Mouse (Mus musculus): ENCODE data around the gene Klhdc7a.
"Not testable (repeated sequence)": the region's sequence is repeated elsewhere in the genome, so short reads cannot be mapped to it uniquely, and the experiment has no call there.

DNA sequence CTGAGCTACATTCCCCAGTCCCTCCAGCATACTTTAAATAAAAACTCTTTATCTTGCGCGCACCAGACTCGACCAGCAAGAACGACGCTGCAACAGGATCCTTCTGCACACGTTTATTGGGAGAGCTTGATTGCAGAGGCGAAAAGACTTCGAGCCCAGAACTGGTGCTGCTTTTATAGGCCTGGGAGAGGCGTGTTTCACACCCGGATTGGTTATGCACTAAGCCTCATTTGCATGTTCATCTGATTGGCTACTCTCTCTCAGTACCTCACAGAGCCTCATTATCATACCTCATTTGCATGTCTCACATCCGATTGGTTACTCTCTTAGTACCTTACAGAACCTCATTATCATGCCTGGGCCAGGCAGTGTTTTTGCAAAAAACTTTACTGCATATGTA is 6.5 kb downstream of the Klhdc7a start:
- not testable (repeated sequence) for TF ChIP-seq CTCF (IDR thresholded peaks at IDR 0.05; ENCODE audit: control insufficient read depth, insufficient read depth, insufficient read length); USF1 (IDR thresholded peaks at IDR 0.05; ENCODE audit: low read depth); MAX (IDR thresholded peaks at IDR 0.05); MYOD1 (IDR thresholded peaks at IDR 0.05; ENCODE audit: control insufficient read depth, insufficient read length, low read depth)
